Mouse (Mus musculus) T-helper 2 cell (primary cell): Measurements from ENCODE around the gene Hrc.

ENCODE experiments used
- in situ Hi-C: fragments of 300-600 bp; cut with MboI, MseI; formaldehyde crosslinking; loops from one replicate; pipeline ENCODE4 v1.15.1; 2025; ENCODE audit warnings: high pct_unique_total_duplicates

The Hrc gene

DNA sequence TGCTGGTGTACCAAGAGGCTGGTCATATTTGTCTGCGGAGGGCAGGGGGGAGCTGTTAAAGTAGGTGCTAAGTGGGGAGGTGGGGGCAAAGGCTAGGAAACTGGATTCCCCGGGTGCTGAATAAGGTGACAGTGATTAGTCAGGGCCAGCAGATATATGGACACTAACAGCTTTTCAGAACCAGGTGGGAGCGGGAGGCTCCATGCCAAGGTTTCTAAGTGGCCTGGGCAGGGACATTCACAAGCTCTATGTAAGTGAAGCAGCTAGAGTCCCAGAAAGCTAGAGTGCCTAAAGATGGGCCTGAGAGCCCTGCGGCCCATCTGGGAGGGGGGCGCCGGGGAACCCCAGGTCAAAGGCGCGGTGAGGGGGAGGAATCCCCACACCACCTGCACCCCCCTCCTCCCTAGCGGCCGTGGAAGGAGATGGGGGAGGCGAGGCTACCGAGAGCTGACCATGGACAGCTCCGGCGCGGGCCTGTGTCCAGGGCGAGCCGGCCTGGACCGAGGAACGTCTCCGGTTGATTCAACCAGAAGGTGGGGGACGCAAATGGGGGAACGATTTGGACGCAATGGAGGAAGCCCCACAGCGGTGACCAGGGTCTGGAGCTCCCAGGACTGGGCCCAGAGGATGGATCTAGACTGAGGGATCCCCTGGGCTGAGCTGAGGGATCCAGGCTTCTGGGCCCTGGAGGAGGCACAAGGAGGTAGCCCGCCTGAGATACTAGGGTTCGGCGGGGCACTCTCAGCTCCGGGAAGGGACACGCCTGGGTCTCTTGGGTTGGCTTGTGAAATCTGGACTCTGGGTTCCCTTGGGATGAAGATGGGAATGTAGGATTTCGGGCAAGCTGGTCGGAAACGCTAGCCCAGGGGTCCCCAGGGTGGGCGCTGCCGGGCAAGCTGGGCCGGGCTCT, 30.9 kb downstream of the Hrc start:
- in situ Hi-C loops = no loop called here

DNA sequence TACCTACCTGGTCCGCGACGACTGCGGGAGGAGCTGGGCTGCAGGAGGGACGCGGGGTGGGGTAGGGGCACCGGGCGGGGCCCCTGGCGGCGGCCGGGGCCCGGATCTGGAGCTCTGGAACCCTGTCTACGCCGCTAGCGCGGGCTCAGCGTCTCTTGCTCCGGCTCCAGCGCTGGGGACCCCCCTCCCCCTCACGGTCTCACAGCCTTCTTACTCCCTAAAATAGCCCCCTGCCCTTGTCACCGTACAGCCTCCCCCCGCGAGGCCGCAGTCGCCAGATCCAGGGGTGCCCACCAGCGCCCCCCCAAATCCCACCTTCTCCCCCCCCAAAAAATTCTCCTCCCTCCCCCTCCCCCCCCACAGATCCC, 31.5 kb downstream of the Hrc start, which contains the start of gene Ppfia3:
Ppfia3 (minus strand) TSS at position 368 of the 368 bp plus-strand sequence.
- in situ Hi-C loops = no loop called here

- in situ Hi-C loops = no loop called here
These were observed 32.2 kb downstream of the Hrc start for GRCm38 (mm10) chr7:45367020-45367880.

DNA sequence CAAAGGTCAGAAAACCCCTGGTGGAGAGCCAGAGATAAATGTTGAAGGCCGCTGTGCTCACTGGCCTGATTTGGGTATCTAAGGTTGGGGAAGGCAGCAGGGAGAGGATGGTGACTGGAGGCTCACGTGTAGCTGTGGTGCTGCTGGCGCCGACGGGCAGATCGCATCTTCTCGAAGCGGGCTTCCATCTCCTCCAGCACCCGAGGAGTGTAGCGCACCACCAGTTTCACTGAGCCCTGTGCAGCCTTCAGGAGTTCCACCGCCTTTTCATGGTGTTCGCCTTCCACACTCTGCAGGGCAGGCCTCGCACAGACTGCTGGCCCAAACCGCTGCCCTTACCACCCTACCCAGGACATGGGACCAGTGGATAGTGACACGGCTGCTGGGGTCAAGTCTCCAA, 33.1 kb downstream of the Hrc start:
- in situ Hi-C loops = no loop called here

GRCm38 (mm10) chr7:45369022-45369745, 34.1 kb downstream of the Hrc start:
- in situ Hi-C loops = no loop called here

- in situ Hi-C loops = no loop called here
These were observed 34.9 kb downstream of the Hrc start for GRCm38 (mm10) chr7:45369836-45370474.

- in situ Hi-C loops = no loop called here
These were observed 35.6 kb downstream of the Hrc start, which contains the start of gene Lin7b for GRCm38 (mm10) chr7:45370475-45371311. Lin7b (minus strand) TSS chr7:45370583.

GRCm38 (mm10) chr7:45372371-45372770, 37.3 kb downstream of the Hrc start:
- in situ Hi-C loops = no loop called here

DNA sequence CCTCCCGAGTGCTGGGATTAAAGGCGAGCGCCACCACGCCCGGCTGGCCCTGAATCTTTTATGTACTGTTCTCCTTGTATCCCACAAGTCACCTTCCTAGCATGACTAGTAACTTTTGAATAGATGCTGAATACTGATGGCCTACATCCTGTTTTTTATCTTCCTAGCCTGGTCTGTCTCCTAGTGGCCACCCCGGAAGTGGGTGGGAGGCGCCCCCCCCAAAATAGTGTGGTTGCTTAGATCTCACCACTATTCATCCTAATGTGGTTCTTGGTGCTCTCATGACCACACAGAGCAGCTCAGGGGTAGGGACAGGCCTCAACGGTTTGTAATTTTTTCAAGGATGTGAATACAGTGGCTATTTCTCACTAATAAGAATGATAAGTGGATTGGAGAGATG, 39.5 kb downstream of the Hrc start:
- in situ Hi-C loops = no loop called here

GRCm38 (mm10) chr7:45376057-45376456, 41.0 kb downstream of the Hrc start:
- in situ Hi-C loops = no loop called here

GRCm38 (mm10) chr7:45386077-45386476, 51.0 kb downstream of the Hrc start:
- in situ Hi-C loops = no loop called here
